Mouse (Mus musculus) heart, adult 8-10 months (tissue): ENCODE data around the gene Ebf3. TPM values are rescaled to one million over a fixed set of nuclear protein-coding genes. Genes with fewer than 3 reads are reported as not detected.

Experiments
- DNase-seq: peaks from one replicate; pipeline ENCODE4 v3.0.0; 2022; ENCODE audit warnings: low spot score
- total RNA-seq, 4 experiments: library from RNA; stranded (reverse); gene quantifications; 2 replicates each; pipeline ENCODE4 v1.2.4; 2022

Ebf3 gene
- total RNA-seq, 4 experiments from 2014 or later, result 5.0 to 9.3 (median 7.6) TPM

DNA sequence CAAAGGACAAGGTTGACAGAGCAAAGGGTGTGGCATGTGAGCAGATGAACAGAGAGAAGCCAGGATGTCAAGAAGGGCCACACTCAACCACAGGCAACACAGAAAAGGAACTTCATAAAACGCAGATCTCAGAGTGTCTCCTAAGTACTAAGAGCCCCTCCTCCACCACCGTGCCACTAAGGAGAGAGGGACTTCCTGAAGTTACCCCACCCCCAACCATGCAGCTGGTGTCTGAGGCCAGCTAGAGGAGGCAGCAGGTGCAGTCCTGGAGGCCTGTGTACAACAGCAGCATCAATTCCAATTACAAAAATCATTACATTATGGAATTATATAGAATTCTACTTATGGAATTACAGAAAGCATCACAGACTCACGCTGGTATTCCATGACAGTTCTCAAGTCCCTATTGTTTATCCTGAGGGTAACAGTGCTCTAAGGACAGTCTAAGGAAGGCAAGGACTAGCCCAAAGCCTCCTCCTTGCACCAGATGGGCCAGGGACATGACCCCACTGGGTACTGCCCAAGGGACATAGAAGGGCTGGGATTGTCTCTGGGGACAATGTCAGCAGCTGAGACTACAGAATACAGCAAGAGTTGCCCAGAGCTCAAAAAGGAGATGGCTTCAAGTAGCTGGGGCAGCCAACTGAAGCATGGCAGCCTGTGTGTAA lies 24.8 kb downstream of the Ebf3 start:
- DNase-seq, result no peak

GRCm38 (mm10) chr7:137278171-137278570 lies 36.1 kb downstream of the Ebf3 start:
- no peak for DNase-seq

GRCm38 (mm10) chr7:137277713-137278112 lies 36.5 kb downstream of the Ebf3 start:
- no peak for DNase-seq

DNA sequence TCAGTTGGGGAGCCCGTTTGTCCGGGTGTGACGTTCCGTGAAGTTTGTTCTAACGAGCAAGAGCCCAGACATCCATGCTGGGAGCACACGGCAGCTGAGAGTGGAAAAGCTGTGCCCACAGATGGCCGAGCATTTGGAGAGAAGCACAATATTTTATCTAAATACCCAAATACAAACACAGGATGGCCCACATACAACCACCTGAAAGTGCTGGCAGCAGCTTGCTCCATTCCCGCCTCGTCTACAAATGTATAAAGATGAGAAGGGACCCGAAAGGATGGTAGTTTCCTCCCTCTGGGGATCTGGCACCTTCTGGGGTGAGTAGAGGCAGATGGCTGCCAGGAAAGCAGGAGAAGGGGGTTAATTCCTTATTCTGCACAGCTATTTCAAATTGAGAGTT lies 42.0 kb downstream of the Ebf3 start:
- no peak for DNase-seq

GRCm38 (mm10) chr7:137268452-137269155 lies 45.6 kb downstream of the Ebf3 start:
- no peak for DNase-seq

GRCm38 (mm10) chr7:137267441-137267840 lies 46.8 kb downstream of the Ebf3 start:
- DNase-seq, result peak; percentile 9

GRCm38 (mm10) chr7:137266575-137266974 lies 47.7 kb downstream of the Ebf3 start:
- no peak for DNase-seq

DNA sequence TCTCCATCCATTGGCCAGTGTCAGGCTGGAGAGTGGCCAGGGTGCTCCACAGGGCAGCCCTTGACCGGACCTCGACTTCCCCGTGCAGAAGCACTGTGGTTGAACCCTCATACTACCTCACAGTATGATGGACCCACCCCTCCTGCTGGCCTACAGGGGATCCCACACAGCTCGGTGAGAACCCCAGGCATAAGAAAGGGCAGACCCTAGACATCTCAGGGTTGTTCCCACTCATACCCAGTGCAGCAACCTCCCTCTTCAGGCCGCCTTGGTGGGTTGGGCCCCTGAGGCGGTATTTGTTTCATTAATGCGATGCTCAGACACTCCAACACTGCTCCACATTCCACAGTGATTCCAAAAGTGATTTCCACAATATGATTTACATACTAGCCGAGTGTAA lies 51.9 kb downstream of the Ebf3 start:
- DNase-seq, result no peak

- DNase-seq, result peak; percentile 76
Observed at GRCm38 (mm10) chr7:137246213-137246872, 67.9 kb downstream of the Ebf3 start.

GRCm38 (mm10) chr7:137244839-137245238 lies 69.4 kb downstream of the Ebf3 start:
- no peak for DNase-seq

DNA sequence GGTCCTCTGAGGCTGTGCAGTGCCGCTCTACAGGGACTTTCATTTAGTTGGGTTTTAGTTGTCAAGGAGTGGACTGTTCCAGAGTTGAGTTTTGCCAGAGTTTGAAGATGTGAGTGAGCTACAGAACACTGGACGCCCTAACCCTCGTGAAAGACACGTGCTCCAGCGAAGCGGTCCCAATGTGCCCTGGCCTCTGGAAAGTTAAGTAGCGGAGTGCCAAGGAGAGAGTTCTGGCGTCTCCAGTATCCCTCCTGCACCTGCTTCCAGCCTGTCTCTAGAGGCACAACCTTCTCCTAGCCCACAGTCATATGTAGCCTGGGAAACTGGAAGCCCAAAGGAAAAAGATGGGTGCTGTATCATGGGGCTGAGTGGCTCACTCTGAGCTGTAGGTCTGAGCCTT lies 73.8 kb downstream of the Ebf3 start:
- DNase-seq, result no peak

- DNase-seq, result no peak
Observed at GRCm38 (mm10) chr7:137239542-137240133, 74.6 kb downstream of the Ebf3 start.

- DNase-seq, result no peak
Observed at GRCm38 (mm10) chr7:137237419-137237818, 76.8 kb downstream of the Ebf3 start.

DNA sequence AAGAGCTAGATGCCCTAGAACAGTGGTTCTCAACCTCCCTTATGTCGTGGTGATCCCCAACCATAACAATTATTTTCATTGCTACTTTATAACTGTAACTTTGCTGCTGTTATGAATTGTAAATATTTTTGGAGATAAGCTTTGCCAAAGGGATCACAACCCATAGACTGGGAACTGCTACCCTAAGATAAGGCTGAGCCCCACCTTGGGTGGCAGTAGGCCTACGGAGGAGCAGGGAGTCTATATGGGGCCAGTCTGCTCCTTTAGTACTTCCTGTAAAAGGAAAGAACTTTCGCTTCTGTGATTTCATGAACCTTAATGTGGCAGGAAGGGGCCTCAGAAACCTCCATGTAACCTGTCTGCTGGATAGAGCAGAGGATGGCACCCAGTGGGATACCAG lies 90.4 kb downstream of the Ebf3 start:
- no peak for DNase-seq

DNA sequence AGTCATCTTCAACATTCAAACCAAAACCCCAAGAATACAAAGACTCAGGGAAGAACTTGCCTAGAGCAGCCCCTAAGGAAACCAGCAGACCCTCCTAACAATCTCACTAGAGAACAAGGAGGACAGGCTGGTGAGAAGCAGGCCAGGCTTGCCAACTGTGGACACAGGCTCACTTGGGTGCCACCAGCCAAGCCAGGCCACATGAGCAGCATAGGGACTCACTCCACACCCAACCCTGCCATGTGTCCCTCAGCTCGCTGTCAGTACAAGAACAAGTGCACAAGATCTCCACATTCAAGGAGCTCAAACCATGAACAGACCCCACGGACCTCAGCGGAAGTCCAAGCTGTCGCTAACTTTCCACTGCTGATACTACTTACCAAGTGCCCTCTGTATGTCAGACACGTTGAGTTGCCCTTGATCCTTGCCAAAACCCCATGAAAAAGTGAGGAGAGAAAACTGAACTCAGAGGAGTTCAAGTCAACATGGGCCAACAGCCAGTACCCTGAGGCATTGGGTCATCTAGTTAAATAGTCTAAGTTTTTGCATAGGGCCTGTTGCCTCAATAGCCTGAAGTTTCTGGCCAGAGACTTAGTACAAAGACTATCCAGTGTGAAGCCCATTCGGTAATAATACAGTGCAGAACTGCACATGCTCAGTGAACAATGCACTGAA lies 91.3 kb downstream of the Ebf3 start:
- no peak for DNase-seq

- no peak for DNase-seq
Observed at GRCm38 (mm10) chr7:137221599-137221998, 92.6 kb downstream of the Ebf3 start.

DNA sequence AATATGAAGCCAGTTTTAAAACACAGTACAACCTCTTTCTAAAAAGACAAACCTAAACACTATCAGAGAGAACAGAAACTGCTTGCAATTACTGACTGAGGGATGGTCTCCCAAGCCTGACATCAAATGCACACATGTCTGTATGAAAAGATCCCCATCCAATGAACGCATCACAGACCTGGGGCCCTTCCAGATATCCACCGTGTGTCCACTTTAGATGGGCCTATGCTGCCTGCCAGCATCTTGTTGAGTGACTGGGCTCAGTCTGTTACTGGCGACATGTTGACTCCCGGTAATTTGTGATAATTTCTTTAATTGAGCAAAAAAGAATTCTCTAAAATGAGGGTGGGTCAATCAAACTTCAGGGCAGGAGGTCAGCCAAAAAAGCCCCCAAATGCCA lies 93.8 kb downstream of the Ebf3 start:
- DNase-seq, result no peak

DNA sequence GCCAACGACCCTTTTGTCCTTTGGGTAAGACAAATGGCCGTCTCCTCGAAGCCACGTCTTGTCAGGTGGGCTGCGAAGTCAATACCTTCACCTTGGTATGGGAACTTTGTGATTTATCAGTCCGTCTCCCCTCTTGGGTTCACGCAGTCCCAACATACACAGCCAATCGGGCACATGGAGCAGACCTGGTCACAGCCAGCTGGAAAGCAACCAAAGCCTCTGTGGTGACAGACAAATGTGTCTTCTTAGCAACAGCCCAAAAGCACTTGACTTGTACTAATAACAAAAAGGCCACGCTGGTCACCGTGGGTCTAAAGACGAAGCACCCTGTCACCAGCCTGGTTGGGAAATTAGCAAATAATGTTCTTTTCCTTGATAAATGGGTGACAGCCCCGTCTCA lies 95.5 kb downstream of the Ebf3 start:
- no peak for DNase-seq

DNA sequence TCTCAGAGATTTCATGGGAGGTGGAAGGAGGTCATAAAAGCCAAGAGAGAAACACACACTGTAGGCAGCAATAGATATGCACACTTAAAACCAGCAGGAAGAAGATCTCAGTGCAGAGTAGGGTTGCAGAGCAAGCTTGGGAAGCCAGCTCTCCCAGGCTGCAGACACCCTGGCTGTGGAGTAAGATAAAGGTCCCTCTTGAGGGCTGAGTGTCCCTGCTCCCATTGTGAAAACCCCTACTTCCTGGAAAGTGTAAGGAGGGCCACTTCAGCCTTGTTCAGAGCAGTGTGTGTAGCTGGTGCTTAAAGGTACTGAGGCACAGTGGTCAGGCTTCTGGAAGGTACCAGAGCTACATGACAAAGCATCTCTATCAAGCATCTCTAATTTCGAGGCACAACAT lies 100.8 kb downstream of the Ebf3 start:
- DNase-seq, result no peak

DNA sequence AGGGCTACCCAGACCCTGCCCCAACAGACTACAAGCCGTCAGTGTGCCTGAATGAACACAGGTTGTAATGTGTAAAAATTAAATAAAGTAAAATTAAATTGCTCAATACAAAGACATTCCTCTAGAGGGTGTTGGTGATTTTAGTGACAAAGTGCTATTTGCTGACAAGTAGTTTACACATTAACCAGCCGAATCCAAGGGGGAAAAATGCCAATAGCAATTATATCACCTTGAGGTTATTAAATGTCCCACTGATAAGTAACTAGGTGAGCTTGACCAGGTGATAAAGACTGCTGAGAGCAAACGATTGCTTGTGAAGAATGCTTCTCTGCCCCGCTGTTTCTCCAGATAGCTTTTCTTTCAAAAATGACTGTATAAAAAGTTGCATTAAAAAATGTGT lies 102.9 kb downstream of the Ebf3 start:
- no peak for DNase-seq

DNA sequence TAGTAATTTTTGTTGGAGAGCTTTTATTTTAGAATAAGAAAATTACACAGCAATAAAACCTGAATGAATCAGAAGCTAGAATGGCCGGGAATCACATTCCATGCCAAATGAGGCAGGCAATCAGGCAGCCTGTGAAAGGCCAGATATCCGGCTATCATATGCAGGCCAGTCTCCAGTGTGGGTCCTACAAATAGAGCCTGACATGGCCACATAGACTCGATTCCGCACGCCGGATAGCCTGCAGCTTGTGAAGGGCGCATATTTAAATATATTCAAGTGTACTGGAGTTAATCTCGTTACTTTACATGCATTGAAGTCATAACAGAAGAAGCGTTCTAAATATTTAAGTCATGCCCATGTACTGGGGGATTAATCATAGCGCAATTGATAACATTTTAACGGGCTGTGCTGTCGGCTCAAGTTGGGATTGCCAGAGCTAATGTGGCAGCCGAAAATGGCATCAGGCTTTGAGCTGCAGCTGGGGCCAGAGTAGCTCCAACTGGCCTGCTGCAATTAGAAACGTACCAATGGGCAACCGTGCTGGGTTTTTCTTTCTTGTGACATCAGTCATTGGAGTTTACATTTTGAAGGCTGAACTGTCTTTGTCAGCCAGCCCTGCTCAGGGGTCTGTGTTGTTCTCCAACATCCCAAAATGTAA lies 104.4 kb downstream of the Ebf3 start:
- DNase-seq, result no peak
